Mouse (Mus musculus) MEL (cell line): ENCODE measurements around the gene Arhgap24. TPM values are rescaled to one million over a fixed set of nuclear protein-coding genes. Genes with fewer than 3 reads are reported as not detected.

Source experiments
- DNase-seq: peaks from one replicate; pipeline ENCODE4 v3.0.0; 2011; ENCODE audit warnings: low read depth, low spot score
- H3K27ac ChIP-seq: 2 replicates; pipeline ENCODE4 v1.5.1; 2012; ENCODE audit warnings: low read depth, mild to moderate bottlenecking, control low read depth, low read length, moderate library complexity; ENCODE audit not compliant: control insufficient read depth
- H3K27me3 ChIP-seq, 2 experiments: fragments of 150-350 bp in 1 of 2; sonication (generic) in 1 of 2; 2 replicates each; pipeline ENCODE4 v1.6.1; 2012; ENCODE audit warnings: low read length in 2 of 2, mild to moderate bottlenecking in 2 of 2, improper control_type of control experiment in 1 of 2, moderate library complexity in 1 of 2; ENCODE audit not compliant: insufficient read depth in 2 of 2, control insufficient read depth in 1 of 2
- H3K36me3 ChIP-seq, 2 experiments: 2 replicates each; pipeline ENCODE4 v1.6.1; 2012 to 2014; ENCODE audit warnings: low read length in 2 of 2, improper control_type of control experiment in 1 of 2, inconsistent platforms in 1 of 2, mild to moderate bottlenecking in 1 of 2; ENCODE audit not compliant: insufficient read depth in 2 of 2, control insufficient read depth in 1 of 2
- H3K4me1 ChIP-seq, 2 experiments: fragments of 150-350 bp in 1 of 2; sonication (generic) in 1 of 2; 2 replicates each; pipeline ENCODE4 v1.6.1; 2012; ENCODE audit warnings: low read length in 2 of 2, improper control_type of control experiment in 1 of 2, mild to moderate bottlenecking in 1 of 2; ENCODE audit not compliant: insufficient read depth in 2 of 2, control insufficient read depth in 1 of 2
- H3K4me3 ChIP-seq, 2 experiments: fragments of 150-350 bp in 1 of 2; sonication (generic) in 1 of 2; 2 replicates each; pipeline ENCODE4 v1.5.1; 2012; ENCODE audit warnings: low read depth in 2 of 2, low read length in 2 of 2, mild to moderate bottlenecking in 2 of 2, moderate library complexity in 2 of 2, control low read depth in 1 of 2, improper control_type of control experiment in 1 of 2; ENCODE audit not compliant: control insufficient read depth in 1 of 2, insufficient read depth in 1 of 2
- H3K79me2 ChIP-seq: 2 replicates; pipeline ENCODE4 v1.6.1; 2012; ENCODE audit warnings: mild to moderate bottlenecking, low read length, moderate library complexity; ENCODE audit not compliant: control insufficient read depth, poor library complexity, insufficient read depth
- H3K9ac ChIP-seq: 2 replicates; pipeline ENCODE4 v1.6.1; 2012; ENCODE audit warnings: low read depth, mild to moderate bottlenecking, control low read depth, low read length, moderate library complexity; ENCODE audit not compliant: control insufficient read depth, poor library complexity, severe bottlenecking
- H3K9me3 ChIP-seq: fragments of 150-350 bp; sonication (generic); replicated peaks from 2 replicates; pipeline ENCODE4 v1.6.1; 2012; ENCODE audit warnings: mild to moderate bottlenecking, low read length, improper control_type of control experiment, moderate library complexity; ENCODE audit not compliant: insufficient read depth
- CHD2 ChIP-seq: IDR thresholded peaks from 2 replicates; pipeline ENCODE4 v1.6.1; 2011; ENCODE audit warnings: low read length, improper control_type of control experiment
- E2F4 ChIP-seq: IDR thresholded peaks from 2 replicates; pipeline ENCODE4 v1.6.1; 2011; ENCODE audit warnings: low read depth, low read length, improper control_type of control experiment, borderline replicate concordance
- ELF1 ChIP-seq: IDR thresholded peaks from 2 replicates; pipeline ENCODE4 v1.6.1; 2014; ENCODE audit warnings: low read depth, mild to moderate bottlenecking, inconsistent platforms, low read length, improper control_type of control experiment, moderate library complexity
- EP300 ChIP-seq, 2 experiments: IDR thresholded peaks; 2 replicates each; pipeline ENCODE4 v1.6.1; 2011; ENCODE audit warnings: improper control_type of control experiment in 2 of 2, low read length in 2 of 2, low read depth in 1 of 2, mild to moderate bottlenecking in 1 of 2
- HCFC1 ChIP-seq: IDR thresholded peaks from 2 replicates; pipeline ENCODE4 v1.6.1; 2012; ENCODE audit warnings: low read depth, mild to moderate bottlenecking, inconsistent platforms, low read length, improper control_type of control experiment, moderate library complexity
- KAT2A ChIP-seq: conservative IDR thresholded peaks from 2 replicates; pipeline ENCODE4 v1.6.1; 2012; ENCODE audit warnings: low read depth, low read length, improper control_type of control experiment, inconsistent platforms
- MAZ ChIP-seq: IDR thresholded peaks from 2 replicates; pipeline ENCODE4 v1.6.1; 2012; ENCODE audit warnings: low read depth, mild to moderate bottlenecking, inconsistent platforms, low read length, improper control_type of control experiment
- MEF2A ChIP-seq: IDR thresholded peaks from 2 replicates; pipeline ENCODE4 v1.6.1; 2014; ENCODE audit warnings: low read depth, mild to moderate bottlenecking, inconsistent platforms, low read length, improper control_type of control experiment; ENCODE audit not compliant: poor library complexity, insufficient replicate concordance, severe bottlenecking; ENCODE audit errors: extremely low read depth
- NELFE ChIP-seq: IDR thresholded peaks from 2 replicates; pipeline ENCODE4 v1.6.1; 2011; ENCODE audit warnings: low read depth, low read length, improper control_type of control experiment
- NRF1 ChIP-seq: IDR thresholded peaks from 2 replicates; pipeline ENCODE4 v1.6.1; 2014; ENCODE audit warnings: low read depth, mild to moderate bottlenecking, inconsistent platforms, low read length, improper control_type of control experiment, moderate library complexity; ENCODE audit not compliant: poor library complexity, insufficient read depth, severe bottlenecking
- SIN3A ChIP-seq: IDR thresholded peaks from 2 replicates; pipeline ENCODE4 v1.6.1; 2012; ENCODE audit warnings: low read length, improper control_type of control experiment, inconsistent platforms
- SMC3 ChIP-seq: IDR thresholded peaks from 2 replicates; pipeline ENCODE4 v1.6.1; 2011; ENCODE audit warnings: low read depth, low read length, improper control_type of control experiment
- TBP ChIP-seq: IDR thresholded peaks from 2 replicates; pipeline ENCODE4 v1.8.0; 2011; ENCODE audit warnings: low read depth, low read length, improper control_type of control experiment
- ZC3H11A ChIP-seq: IDR thresholded peaks from 2 replicates; pipeline ENCODE4 v1.6.1; 2012; ENCODE audit warnings: low read depth, mild to moderate bottlenecking, inconsistent platforms, low read length, improper control_type of control experiment
- ZKSCAN1 ChIP-seq: IDR thresholded peaks from 2 replicates; pipeline ENCODE4 v1.6.1; 2012; ENCODE audit warnings: low read depth, mild to moderate bottlenecking, inconsistent platforms, low read length, improper control_type of control experiment, moderate library complexity
- ZMIZ1 ChIP-seq: IDR thresholded peaks from 2 replicates; pipeline ENCODE4 v1.6.1; 2012; ENCODE audit warnings: low read depth, mild to moderate bottlenecking, inconsistent platforms, low read length, improper control_type of control experiment, moderate library complexity
- ZNF384 ChIP-seq: IDR thresholded peaks from 2 replicates; pipeline ENCODE4 v1.6.1; 2012; ENCODE audit warnings: low read depth, mild to moderate bottlenecking, inconsistent platforms, low read length, improper control_type of control experiment
- polyA plus RNA-seq, 2 experiments: library from polyadenylated mRNA; stranded (reverse) in 1 of 2; unstranded in 1 of 2; fragments of >175 nt in 1 of 2; fragments of >200 nt in 1 of 2; gene quantifications; 2 replicates each; pipeline versions ENCODE4 v1.2.1 to v1.2.4; 2012; ENCODE audit warnings: low replicate concordance in 2 of 2, low read depth in 1 of 2; ENCODE audit not compliant: insufficient read length in 2 of 2, insufficient read depth in 1 of 2, missing spikeins in 1 of 2
- total RNA-seq: library from RNA; depleted of rRNA; stranded (reverse); fragments of 300-350 nt; gene quantifications from 2 replicates; pipeline ENCODE4 v1.2.3, GENCODE M21; 2012

The Arhgap24 gene
- total and polyA plus RNA-seq, 3 experiments: not detected

GRCm38 (mm10) chr5:102693871-102694270, 212.7 kb downstream of the Arhgap24 start:
- Histone ChIP-seq H3K27me3 (no peaks in the 10 kb centered on the region), H3K9ac (no peak overlapping the region), H3K4me3 (no peak overlapping the region), H3K27ac (no peak overlapping the region), H3K36me3 (no peaks in the 10 kb centered on the region), H3K79me2 (no peaks in the 10 kb centered on the region), H3K4me1 (no peaks in the 10 kb centered on the region), H3K9me3 (no peaks in the 10 kb centered on the region)
- DNase-seq: no peak
- no peak for TF ChIP-seq ZC3H11A
- TF ChIP-seq SIN3A: no peak
- TF ChIP-seq NRF1: no peak
- TF ChIP-seq HCFC1: no peak
- no peak for TF ChIP-seq MEF2A
- TF ChIP-seq ZKSCAN1: no peak
- no peak for TF ChIP-seq ELF1
- TF ChIP-seq E2F4: no peak
- TF ChIP-seq TBP: no peak
- TF ChIP-seq EP300 (IDR thresholded peaks at IDR 0.05; ENCODE audit: low read depth in 1 of 2, low read length in 2 of 2): no peak
- no peak for TF ChIP-seq ZMIZ1

DNA sequence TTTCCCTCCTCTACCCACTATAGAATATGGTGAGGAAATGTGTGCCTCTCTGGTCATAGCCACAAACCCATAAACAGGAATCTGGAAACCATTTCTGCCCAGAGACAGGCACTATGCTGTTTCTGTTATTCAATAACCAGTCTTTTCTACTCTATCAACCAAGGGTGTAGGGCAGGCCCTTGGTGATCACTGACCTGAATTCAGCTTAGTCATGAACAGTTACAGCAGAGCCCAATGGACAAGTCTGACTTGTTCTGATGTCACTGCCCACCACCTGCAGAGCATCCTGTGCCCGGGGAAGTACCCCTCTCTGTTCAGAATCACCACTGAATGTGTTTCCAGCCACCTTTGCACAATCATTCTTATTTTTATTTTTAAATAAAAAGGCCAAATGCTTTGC, 216.6 kb downstream of the Arhgap24 start:
- H3K79me2 ChIP-seq: no peaks in the 10 kb centered on the region
- DNase-seq: no peak
- no peaks in the 10 kb centered on the region for H3K9me3 ChIP-seq
- H3K9ac ChIP-seq: no peak overlapping the region
- H3K4me3 ChIP-seq: no peak overlapping the region
- no peaks in the 10 kb centered on the region for H3K4me1 ChIP-seq
- no peaks in the 10 kb centered on the region for H3K27me3 ChIP-seq
- no peaks in the 10 kb centered on the region for H3K36me3 ChIP-seq
- no peak overlapping the region for H3K27ac ChIP-seq
- TF ChIP-seq CHD2: no peak
- TF ChIP-seq SMC3: no peak
- TF ChIP-seq KAT2A: no peak
- TF ChIP-seq NELFE: no peak
- TF ChIP-seq ZNF384: no peak
- no peak for TF ChIP-seq MEF2A
- TF ChIP-seq MAZ: no peak
